Mouse (Mus musculus): ENCODE measurements around the gene Ppp2r3c. TPM values are rescaled to one million over a fixed set of nuclear protein-coding genes. Genes with fewer than 3 reads are reported as not detected.
"Not testable (repeated sequence)": the region's sequence is repeated elsewhere in the genome, so short reads cannot be mapped to it uniquely, and the experiment has no call there.

Ppp2r3c gene
- 28.2 and 30.0 TPM in 2 replicates for polyA plus RNA-seq (2014; fragmentation: Nextera tagmentation; extraction: Ambion mirVana)

GRCm38 (mm10) chr12:55302485-55303441 lies at the start of gene Ppp2r3c:
Gene Ppp2r3c (minus strand): TSS chr12:55302998.
- H3K36me3 ChIP-seq (ENCODE audit: control insufficient read depth, insufficient read depth, low read length), result peaks cover 7% of the 10 kb centered on the region; the same call in 1 of the 2 replicates
- ATAC-seq (ENCODE audit: insufficient number of reproducible peaks, low FRiP score, low TSS enrichment, low read depth), result peak; percentile 89
- no peaks in the 10 kb centered on the region for H3K9me3 ChIP-seq (ENCODE audit: control insufficient read depth, low read length)
- H3K9ac ChIP-seq (ENCODE audit: low read length), result peak within 1 kb of the TSS; percentile 83
- under 1% methylated on average over 55 of the region's 55 CpGs for WGBS
- peak; percentile 93 for DNase-seq (ENCODE audit: low spot score)
- peak within 1 kb of the TSS; percentile 61 for H3K4me3 ChIP-seq (ENCODE audit: low read depth, low read length)
- peak within 1 kb of the TSS; percentile 48 for H3K4me2 ChIP-seq (ENCODE audit: low read depth, severe bottlenecking)
- 0 out of 2 replicates have a peak, but pooled peaks cover 4% of the 10 kb centered on the region for H3K4me1 ChIP-seq (ENCODE audit: control insufficient read depth, insufficient read depth, low read length)
- no peaks in the 10 kb centered on the region for H3K27me3 ChIP-seq (ENCODE audit: control insufficient read depth, insufficient read depth, low read length)
- H3K27ac ChIP-seq (replicated peaks; ENCODE audit: low read depth, low read length), result peak within 1 kb of the TSS; percentile 79

- no peak overlapping the region for H3K4me2 ChIP-seq (ENCODE audit: low read depth, severe bottlenecking)
- WGBS, result 85% methylated on average over 13 of the region's 13 CpGs
- H3K9me3 ChIP-seq (ENCODE audit: control insufficient read depth, low read length), result no peaks in the 10 kb centered on the region
- no peak overlapping the region for H3K9ac ChIP-seq (ENCODE audit: low read length)
- no peak for ATAC-seq (ENCODE audit: insufficient number of reproducible peaks, low FRiP score, low TSS enrichment, low read depth)
- no peak for DNase-seq (ENCODE audit: low spot score)
- H3K4me3 ChIP-seq (ENCODE audit: low read depth, low read length), result no peak overlapping the region
- no peaks in the 10 kb centered on the region for H3K27me3 ChIP-seq (ENCODE audit: control insufficient read depth, insufficient read depth, low read length)
- no peak overlapping the region for H3K27ac ChIP-seq (replicated peaks; ENCODE audit: low read depth, low read length)
- H3K36me3 ChIP-seq (ENCODE audit: control insufficient read depth, insufficient read depth, low read length), result no peaks in the 10 kb centered on the region
- H3K4me1 ChIP-seq (ENCODE audit: control insufficient read depth, insufficient read depth, low read length), result no peaks in the 10 kb centered on the region
Observed at GRCm38 (mm10) chr12:55344583-55344982, 41.8 kb upstream of the Ppp2r3c start.

DNA sequence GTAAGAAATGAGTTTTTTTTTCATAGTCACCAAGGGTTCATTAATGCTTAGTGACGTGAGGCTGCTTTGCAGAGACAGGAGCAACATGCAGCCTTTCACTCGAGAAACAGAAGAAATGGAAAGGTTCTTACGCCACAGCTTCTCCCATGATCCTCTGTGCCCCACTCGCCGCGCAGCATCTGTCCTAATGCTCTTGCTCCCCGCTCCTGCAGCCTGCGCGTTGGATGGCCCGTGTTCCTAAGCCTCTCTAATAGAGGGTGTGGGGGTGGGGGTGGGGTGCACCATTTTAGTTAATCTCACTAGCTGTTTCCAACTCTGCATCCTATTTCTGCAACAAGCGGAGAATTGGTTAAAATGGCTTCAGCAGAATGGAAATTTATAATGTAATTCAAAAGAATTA lies 41.2 kb upstream of the Ppp2r3c start:
- Histone ChIP-seq H3K4me3 (ENCODE audit: low read depth, low read length) (no peak overlapping the region), H3K9ac (ENCODE audit: low read length) (no peak overlapping the region), H3K27ac (replicated peaks; ENCODE audit: low read depth, low read length) (no peak overlapping the region), H3K36me3 (ENCODE audit: control insufficient read depth, insufficient read depth, low read length) (no peaks in the 10 kb centered on the region), H3K4me1 (ENCODE audit: control insufficient read depth, insufficient read depth, low read length) (no peaks in the 10 kb centered on the region), H3K27me3 (ENCODE audit: control insufficient read depth, insufficient read depth, low read length) (no peaks in the 10 kb centered on the region), H3K9me3 (ENCODE audit: control insufficient read depth, low read length) (no peaks in the 10 kb centered on the region), H3K4me2 (ENCODE audit: low read depth, severe bottlenecking) (no peak overlapping the region)
- DNase-seq (ENCODE audit: low spot score) (no peak), ATAC-seq (ENCODE audit: insufficient number of reproducible peaks, low FRiP score, low TSS enrichment, low read depth) (no peak)
- WGBS, result 83% methylated on average over 11 of the region's 11 CpGs

DNA sequence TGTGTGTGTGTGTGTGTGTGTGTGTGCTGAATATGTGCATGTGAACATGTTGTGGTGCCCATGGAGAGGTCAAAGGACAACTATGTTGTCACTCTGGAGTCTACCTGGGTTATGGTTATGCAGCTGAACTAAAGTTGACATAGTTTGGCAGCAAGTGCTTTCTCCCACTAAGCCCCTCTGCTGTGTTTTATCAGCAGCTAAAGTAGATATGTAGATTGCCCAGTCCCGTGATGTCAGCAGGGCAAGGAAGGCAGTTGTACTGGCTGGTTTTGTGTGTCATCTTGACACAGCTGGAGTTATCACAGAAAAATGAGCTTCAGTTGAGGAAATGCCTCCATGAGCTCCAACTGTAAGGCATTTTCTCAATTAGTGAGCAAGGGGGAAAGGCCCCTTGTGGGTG lies 40.2 kb upstream of the Ppp2r3c start:
- not testable (repeated sequence) for H3K36me3 ChIP-seq (ENCODE audit: control insufficient read depth, insufficient read depth, low read length); H3K4me2 ChIP-seq (ENCODE audit: low read depth, severe bottlenecking); H3K27ac ChIP-seq (replicated peaks; ENCODE audit: low read depth, low read length); H3K27me3 ChIP-seq (ENCODE audit: control insufficient read depth, insufficient read depth, low read length); H3K4me1 ChIP-seq (ENCODE audit: control insufficient read depth, insufficient read depth, low read length); DNase-seq (ENCODE audit: low spot score); H3K4me3 ChIP-seq (ENCODE audit: low read depth, low read length); H3K9me3 ChIP-seq (ENCODE audit: control insufficient read depth, low read length); H3K9ac ChIP-seq (ENCODE audit: low read length); ATAC-seq (ENCODE audit: insufficient number of reproducible peaks, low FRiP score, low TSS enrichment, low read depth)
- WGBS, result 78% methylated on average over 1 of the region's 1 CpGs

DNA sequence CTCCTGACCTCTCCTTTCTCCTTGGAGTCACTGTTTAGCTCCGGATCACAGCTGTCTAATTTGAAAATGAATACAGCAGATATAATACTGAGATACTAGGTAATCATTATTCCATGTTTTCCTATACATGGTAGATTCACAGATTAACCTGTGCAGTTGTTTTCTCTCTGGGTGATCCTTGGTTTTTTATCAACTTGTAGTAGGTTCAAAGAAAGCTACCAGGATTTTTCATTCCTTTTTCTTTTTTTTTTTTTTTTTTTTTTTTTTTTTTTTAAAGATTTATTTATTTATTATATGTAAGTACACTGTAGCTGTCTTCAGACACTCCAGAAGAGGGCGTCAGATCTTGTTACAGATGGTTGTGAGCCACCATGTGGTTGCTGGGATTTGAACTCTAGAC lies 35.7 kb upstream of the Ppp2r3c start:
- not testable (repeated sequence) for H3K36me3 ChIP-seq (ENCODE audit: control insufficient read depth, insufficient read depth, low read length); H3K4me1 ChIP-seq (ENCODE audit: control insufficient read depth, insufficient read depth, low read length); H3K27ac ChIP-seq (replicated peaks; ENCODE audit: low read depth, low read length); H3K27me3 ChIP-seq (ENCODE audit: control insufficient read depth, insufficient read depth, low read length); H3K9ac ChIP-seq (ENCODE audit: low read length); H3K4me2 ChIP-seq (ENCODE audit: low read depth, severe bottlenecking); DNase-seq (ENCODE audit: low spot score); H3K4me3 ChIP-seq (ENCODE audit: low read depth, low read length); H3K9me3 ChIP-seq (ENCODE audit: control insufficient read depth, low read length); ATAC-seq (ENCODE audit: insufficient number of reproducible peaks, low FRiP score, low TSS enrichment, low read depth)
- 93% methylated on average over 1 of the region's 2 CpGs for WGBS

GRCm38 (mm10) chr12:55333662-55334061 lies 30.9 kb upstream of the Ppp2r3c start:
- Histone ChIP-seq H3K36me3 (ENCODE audit: control insufficient read depth, insufficient read depth, low read length) (no peaks in the 10 kb centered on the region), H3K27me3 (ENCODE audit: control insufficient read depth, insufficient read depth, low read length) (no peaks in the 10 kb centered on the region), H3K27ac (replicated peaks; ENCODE audit: low read depth, low read length) (no peak overlapping the region), H3K4me1 (ENCODE audit: control insufficient read depth, insufficient read depth, low read length) (no peaks in the 10 kb centered on the region), H3K9me3 (ENCODE audit: control insufficient read depth, low read length) (no peaks in the 10 kb centered on the region), H3K9ac (ENCODE audit: low read length) (no peak overlapping the region), H3K4me2 (ENCODE audit: low read depth, severe bottlenecking) (no peak overlapping the region), H3K4me3 (ENCODE audit: low read depth, low read length) (no peak overlapping the region)
- ATAC-seq (ENCODE audit: insufficient number of reproducible peaks, low FRiP score, low TSS enrichment, low read depth), result no peak
- no peak for DNase-seq (ENCODE audit: low spot score)
- WGBS, result 94% methylated on average over 7 of the region's 7 CpGs

GRCm38 (mm10) chr12:55329351-55329750 lies 26.6 kb upstream of the Ppp2r3c start:
- H3K27me3 ChIP-seq (ENCODE audit: control insufficient read depth, insufficient read depth, low read length), result no peaks in the 10 kb centered on the region
- H3K4me1 ChIP-seq (ENCODE audit: control insufficient read depth, insufficient read depth, low read length), result no peaks in the 10 kb centered on the region
- no peak overlapping the region for H3K4me3 ChIP-seq (ENCODE audit: low read depth, low read length)
- no peak for ATAC-seq (ENCODE audit: insufficient number of reproducible peaks, low FRiP score, low TSS enrichment, low read depth)
- H3K36me3 ChIP-seq (ENCODE audit: control insufficient read depth, insufficient read depth, low read length), result no peaks in the 10 kb centered on the region
- 94% methylated on average over 7 of the region's 7 CpGs for WGBS
- H3K9me3 ChIP-seq (ENCODE audit: control insufficient read depth, low read length), result no peaks in the 10 kb centered on the region
- no peak for DNase-seq (ENCODE audit: low spot score)
- H3K9ac ChIP-seq (ENCODE audit: low read length), result no peak overlapping the region
- no peak overlapping the region for H3K27ac ChIP-seq (replicated peaks; ENCODE audit: low read depth, low read length)
- no peak overlapping the region for H3K4me2 ChIP-seq (ENCODE audit: low read depth, severe bottlenecking)

DNA sequence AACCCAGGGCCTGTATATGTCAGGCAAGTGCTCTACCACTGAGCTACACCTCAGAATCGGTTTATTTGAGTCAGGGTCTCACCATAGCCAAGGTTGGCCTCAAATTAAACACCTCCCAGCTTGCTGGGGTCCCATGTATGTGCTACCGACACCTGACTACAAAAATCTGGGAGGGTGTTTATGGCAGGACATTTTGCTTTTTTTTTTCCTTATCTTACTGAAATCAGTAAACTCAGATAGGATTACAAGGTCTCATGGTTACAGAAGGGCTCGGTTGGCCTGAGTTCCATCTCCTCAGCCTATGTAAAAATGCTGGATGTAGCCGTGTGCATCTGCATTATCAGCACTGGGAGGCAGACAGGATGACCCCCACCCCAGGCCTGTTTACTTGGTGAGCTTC lies 26.0 kb upstream of the Ppp2r3c start:
- no peak overlapping the region for H3K4me3 ChIP-seq (ENCODE audit: low read depth, low read length)
- DNase-seq (ENCODE audit: low spot score), result no peak
- no peaks in the 10 kb centered on the region for H3K9me3 ChIP-seq (ENCODE audit: control insufficient read depth, low read length)
- no peaks in the 10 kb centered on the region for H3K36me3 ChIP-seq (ENCODE audit: control insufficient read depth, insufficient read depth, low read length)
- WGBS, result 84% methylated on average over 4 of the region's 4 CpGs
- no peak overlapping the region for H3K9ac ChIP-seq (ENCODE audit: low read length)
- no peak for ATAC-seq (ENCODE audit: insufficient number of reproducible peaks, low FRiP score, low TSS enrichment, low read depth)
- H3K4me2 ChIP-seq (ENCODE audit: low read depth, severe bottlenecking), result no peak overlapping the region
- H3K27me3 ChIP-seq (ENCODE audit: control insufficient read depth, insufficient read depth, low read length), result no peaks in the 10 kb centered on the region
- no peaks in the 10 kb centered on the region for H3K4me1 ChIP-seq (ENCODE audit: control insufficient read depth, insufficient read depth, low read length)
- H3K27ac ChIP-seq (replicated peaks; ENCODE audit: low read depth, low read length), result no peak overlapping the region
